Comparison of ENCODE assay signal across 23 mouse cellular contexts in the genomic region with DNA sequence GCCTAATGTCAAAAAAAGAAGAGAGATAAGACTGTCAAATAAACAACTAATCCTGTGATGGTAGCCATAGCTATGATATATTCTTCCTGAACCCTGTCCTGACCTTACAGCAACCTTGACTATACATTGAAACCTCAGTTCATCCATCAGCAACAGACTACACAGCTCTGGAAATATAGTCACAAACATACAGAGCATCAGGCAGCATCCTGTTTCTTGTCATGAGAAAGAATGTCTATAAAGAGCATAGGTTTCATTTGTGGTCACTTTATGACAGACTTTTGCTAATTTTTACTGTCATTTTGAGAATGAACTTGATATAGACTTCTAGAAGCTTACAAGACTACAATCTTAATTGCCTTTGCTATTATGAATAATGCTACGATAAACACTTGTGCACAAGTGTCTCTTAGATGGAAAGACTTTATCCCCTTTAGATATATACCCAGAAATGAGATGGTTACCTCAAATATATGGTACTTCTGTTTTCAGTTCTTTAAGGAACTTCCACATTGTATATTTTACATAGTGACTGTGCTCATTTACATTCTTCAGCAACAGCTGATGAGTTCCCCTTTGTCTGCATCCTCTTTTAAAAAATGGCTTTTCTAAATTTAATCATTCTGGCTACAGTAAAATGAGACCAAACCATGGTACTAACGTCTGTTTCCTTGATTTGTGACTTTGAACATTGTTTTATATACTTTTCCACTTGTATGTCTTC. TPM values are rescaled to one million over a fixed set of nuclear protein-coding genes. Genes with fewer than 3 reads are reported as not detected.
"Had no signal": no experiment of that assay in that cellular context is flagged by ENCODE, and none has a peak within 500 bp of the region (broad histone marks: within the 10 kb centered on the region; RNA-seq: fewer than 3 reads in every experiment).

No protein-coding gene starts in this region.

- H3K36me3 ChIP-seq: kidney, embryonic 15.5 days; limb, embryonic 10.5 days; liver, embryonic 15.5 days; midbrain, embryonic 12.5 days had no signal

- H3K27me3 ChIP-seq: kidney, embryonic 15.5 days; liver, embryonic 15.5 days; midbrain, embryonic 12.5 days had no signal

- H3K27ac ChIP-seq: kidney, embryonic 15.5 days; limb, embryonic 10.5 days; liver, embryonic 15.5 days; midbrain, embryonic 12.5 days had no signal

- DNase-seq: kidney, adult 2 months; kidney, postnatal 14 days; lung, adult 2 months; lung, postnatal 36 days; right cerebral cortex, postnatal 14 days; thymus, postnatal 25 days had no signal

- H3K4me3 ChIP-seq: kidney, embryonic 15.5 days; limb, embryonic 10.5 days; liver, embryonic 15.5 days; midbrain, embryonic 12.5 days had no signal

- ATAC-seq: intestine, embryonic 16.5 days; lung, postnatal 0 days; midbrain, embryonic 16.5 days had no signal

RNA-seq across cellular contexts. Expression of a gene that starts 17.0 kb away (rescaled TPM):
- total RNA-seq: layer of hippocampus, adult 8-10 months; layer of hippocampus, postnatal 14 days; left cerebral cortex, adult 18-20 months; left cerebral cortex, postnatal 14 days; megakaryocyte-erythroid progenitor cell, adult 5-6 weeks had no signal
- polyA plus RNA-seq: intestine, embryonic 16.5 days; kidney, adult 2 months; kidney, embryonic 15.5 days; large intestine, adult 2 months; limb, embryonic 10.5 days; limb, embryonic 14.5 days; liver, embryonic 11.5 days; liver, embryonic 15.5 days; lung, adult 2 months; lung, postnatal 0 days; midbrain, embryonic 12.5 days; midbrain, embryonic 16.5 days; stomach, embryonic 16.5 days; urinary bladder, adult 2 months had no signal
